Mouse (Mus musculus) ES-Bruce4 (cell line): ENCODE measurements around the gene Pate2.

Source experiments
- CTCF ChIP-seq: IDR thresholded peaks from one replicate; pipeline ENCODE4 v1.8.1; 2011; ENCODE audit warnings: low read depth, low read length
- EP300 ChIP-seq: IDR thresholded peaks from 2 replicates; pipeline ENCODE4 v1.6.1; 2011; ENCODE audit warnings: low read depth, low read length; ENCODE audit not compliant: insufficient read depth
- POLR2A ChIP-seq: IDR thresholded peaks from one replicate; pipeline ENCODE4 v1.8.1; 2011; ENCODE audit warnings: low read length; ENCODE audit not compliant: insufficient read depth

GRCm38 (mm10) chr9:35541024-35541423 is 29.1 kb upstream of the Pate2 start:
- no peak for TF ChIP-seq CTCF
- TF ChIP-seq POLR2A: no peak
- TF ChIP-seq EP300: no peak
